Mouse (Mus musculus) CH12.LX (cell line): ENCODE measurements around the gene Ncoa3. TPM values are rescaled to one million over a fixed set of nuclear protein-coding genes. Genes with fewer than 3 reads are reported as not detected.

ENCODE experiments used
- DNase-seq: peaks from one replicate; pipeline ENCODE4 v3.0.0-alpha.2; 2013; ENCODE audit errors: extremely low read depth
- H3K27ac ChIP-seq: 2 replicates; pipeline ENCODE4 v1.5.1; 2012; ENCODE audit warnings: low read depth, mild to moderate bottlenecking, control low read depth, moderate library complexity; ENCODE audit not compliant: insufficient read depth
- H3K27me3 ChIP-seq: replicated peaks from 2 replicates; pipeline ENCODE3; 2012; ENCODE audit warnings: inconsistent platforms
- H3K36me3 ChIP-seq, 2 experiments: replicated peaks in 1 of 2; 2 replicates each; pipeline versions ENCODE3 to v1.6.1; 2012; ENCODE audit warnings: inconsistent platforms in 1 of 2, low read length in 1 of 2, mild to moderate bottlenecking in 1 of 2, mixed read lengths in 1 of 2, moderate library complexity in 1 of 2; ENCODE audit not compliant: control insufficient read depth in 1 of 2, insufficient read depth in 1 of 2
- H3K4me1 ChIP-seq, 2 experiments: 2 replicates each; pipeline ENCODE4 v1.6.1; 2012; ENCODE audit warnings: inconsistent platforms in 1 of 2, moderate library complexity in 1 of 2; ENCODE audit not compliant: insufficient read depth in 2 of 2, control insufficient read depth in 1 of 2
- H3K4me2 ChIP-seq: 2 replicates; pipeline ENCODE4 v1.6.1; 2012; ENCODE audit warnings: low read depth, mild to moderate bottlenecking, control low read depth; ENCODE audit not compliant: poor library complexity, insufficient read depth, severe bottlenecking
- H3K4me3 ChIP-seq, 3 experiments: fragments of 150-350 bp in 1 of 3; sonication (generic) in 1 of 3; replicated peaks in 1 of 3; 2 replicates each; pipeline versions ENCODE3 to v1.5.1; 2011 to 2012; ENCODE audit warnings: low read depth in 2 of 3, low read length in 2 of 3, mild to moderate bottlenecking in 2 of 3, moderate library complexity in 2 of 3, control low read depth in 1 of 3, improper control_type of control experiment in 1 of 3, inconsistent platforms in 1 of 3, mixed read lengths in 1 of 3; ENCODE audit not compliant: poor library complexity in 1 of 3
- H3K79me2 ChIP-seq: replicated peaks from 2 replicates; pipeline ENCODE4 v1.6.1; 2012; ENCODE audit warnings: mild to moderate bottlenecking, moderate library complexity; ENCODE audit not compliant: control insufficient read depth, poor library complexity, insufficient read depth, severe bottlenecking; ENCODE audit errors: extremely low read depth
- H3K9ac ChIP-seq: 2 replicates; pipeline ENCODE4 v1.6.1; 2012; ENCODE audit warnings: low read depth, mild to moderate bottlenecking, control low read depth, moderate library complexity; ENCODE audit not compliant: insufficient read depth
- H3K9me3 ChIP-seq: replicated peaks from 2 replicates; pipeline ENCODE3; 2012; ENCODE audit warnings: low read length, inconsistent platforms, mixed read lengths
- BHLHE40 ChIP-seq: IDR thresholded peaks from 2 replicates; pipeline ENCODE4 v1.6.1; 2011; ENCODE audit warnings: mild to moderate bottlenecking, low read depth, low read length, improper control_type of control experiment
- CHD1 ChIP-seq: IDR thresholded peaks from 2 replicates; pipeline ENCODE4 v1.6.1; 2012; ENCODE audit warnings: low read depth, low read length, improper control_type of control experiment, inconsistent platforms
- CHD2 ChIP-seq: IDR thresholded peaks from 2 replicates; pipeline ENCODE4 v1.6.1; 2011; ENCODE audit warnings: low read length, improper control_type of control experiment
- CTCF ChIP-seq, 2 experiments: IDR thresholded peaks in 1 of 2; conservative IDR thresholded peaks in 1 of 2; 2 replicates each; pipeline ENCODE4 v1.5.1; 2011 to 2012; ENCODE audit warnings: low read depth in 2 of 2, low read length in 2 of 2, improper control_type of control experiment in 1 of 2, inconsistent platforms in 1 of 2, mild to moderate bottlenecking in 1 of 2, moderate library complexity in 1 of 2
- E2F4 ChIP-seq: IDR thresholded peaks from 2 replicates; pipeline ENCODE4 v1.6.1; 2011; ENCODE audit warnings: low read depth, low read length, improper control_type of control experiment; ENCODE audit not compliant: insufficient replicate concordance
- EP300 ChIP-seq: IDR thresholded peaks from 2 replicates; pipeline ENCODE4 v1.6.1; 2011; ENCODE audit warnings: low read length, improper control_type of control experiment
- GABPA ChIP-seq: IDR thresholded peaks from 2 replicates; pipeline ENCODE4 v1.6.1; 2012; ENCODE audit warnings: low read depth, low read length, improper control_type of control experiment, inconsistent platforms; ENCODE audit not compliant: insufficient replicate concordance
- HCFC1 ChIP-seq: IDR thresholded peaks from 2 replicates; pipeline ENCODE4 v1.6.1; 2012; ENCODE audit warnings: low read depth, mild to moderate bottlenecking, inconsistent platforms, low read length, improper control_type of control experiment
- IRF4 ChIP-seq: IDR thresholded peaks from 2 replicates; pipeline ENCODE4 v1.6.1; 2014; ENCODE audit warnings: low read depth, mild to moderate bottlenecking, inconsistent platforms, low read length, improper control_type of control experiment
- JUN ChIP-seq: IDR thresholded peaks from 2 replicates; pipeline ENCODE4 v1.6.1; 2011; ENCODE audit warnings: low read depth, mild to moderate bottlenecking, low read length, improper control_type of control experiment, moderate library complexity; ENCODE audit not compliant: insufficient read depth
- JUND ChIP-seq: conservative IDR thresholded peaks from 2 replicates; pipeline ENCODE4 v1.6.1; 2011; ENCODE audit warnings: low read depth, low read length, improper control_type of control experiment
- KAT2A ChIP-seq: IDR thresholded peaks from 2 replicates; pipeline ENCODE4 v1.6.1; 2012; ENCODE audit warnings: low read length, improper control_type of control experiment, inconsistent platforms; ENCODE audit not compliant: insufficient replicate concordance
- MAFK ChIP-seq: IDR thresholded peaks from 2 replicates; pipeline ENCODE4 v1.6.1; 2011; ENCODE audit warnings: low read length, improper control_type of control experiment; ENCODE audit not compliant: insufficient replicate concordance
- MAZ ChIP-seq: IDR thresholded peaks from 2 replicates; pipeline ENCODE4 v1.6.1; 2012; ENCODE audit warnings: low read depth, mild to moderate bottlenecking, inconsistent platforms, low read length, improper control_type of control experiment, moderate library complexity
- MEF2A ChIP-seq: IDR thresholded peaks from 2 replicates; pipeline ENCODE4 v1.6.1; 2014; ENCODE audit warnings: low read depth, mild to moderate bottlenecking, inconsistent platforms, low read length, improper control_type of control experiment, borderline replicate concordance
- MXI1 ChIP-seq: IDR thresholded peaks from 2 replicates; pipeline ENCODE4 v1.6.1; 2011; ENCODE audit warnings: mild to moderate bottlenecking, low read depth, low read length, improper control_type of control experiment
- MYC ChIP-seq: IDR thresholded peaks from 2 replicates; pipeline ENCODE4 v1.6.1; 2011; ENCODE audit warnings: low read depth, mild to moderate bottlenecking, improper control_type of control experiment, low read length
- NELFE ChIP-seq: IDR thresholded peaks from 2 replicates; pipeline ENCODE4 v1.6.1; 2011; ENCODE audit warnings: low read depth, low read length, improper control_type of control experiment
- POLR2A ChIP-seq: IDR thresholded peaks from 2 replicates; pipeline ENCODE4 v1.6.1; 2011; ENCODE audit warnings: low read depth, mild to moderate bottlenecking, improper control_type of control experiment, low read length
- RCOR1 ChIP-seq: conservative IDR thresholded peaks from 2 replicates; pipeline ENCODE4 v1.6.1; 2012; ENCODE audit warnings: low read depth, mild to moderate bottlenecking, inconsistent platforms, low read length, improper control_type of control experiment
- SMC3 ChIP-seq: IDR thresholded peaks from 2 replicates; pipeline ENCODE4 v1.6.1; 2011; ENCODE audit warnings: low read depth, low read length, improper control_type of control experiment
- TBP ChIP-seq: conservative IDR thresholded peaks from 2 replicates; pipeline ENCODE4 v1.6.1; 2011; ENCODE audit warnings: low read depth, low read length, improper control_type of control experiment
- TCF12 ChIP-seq: IDR thresholded peaks from 2 replicates; pipeline ENCODE4 v1.6.1; 2014; ENCODE audit warnings: low read depth, mild to moderate bottlenecking, inconsistent platforms, low read length, improper control_type of control experiment
- UBTF ChIP-seq: IDR thresholded peaks from 2 replicates; pipeline ENCODE4 v1.6.1; 2012; ENCODE audit warnings: low read depth, mild to moderate bottlenecking, inconsistent platforms, low read length, improper control_type of control experiment, moderate library complexity
- USF2 ChIP-seq: conservative IDR thresholded peaks from 2 replicates; pipeline ENCODE4 v1.6.1; 2011; ENCODE audit warnings: low read depth, low read length, improper control_type of control experiment
- ZC3H11A ChIP-seq: IDR thresholded peaks from 2 replicates; pipeline ENCODE4 v1.6.1; 2012; ENCODE audit warnings: low read depth, mild to moderate bottlenecking, inconsistent platforms, low read length, improper control_type of control experiment
- dilution Hi-C: fragments of 300-500 bp; cut with MboI; formaldehyde crosslinking; loops from 2 replicates; pipeline ENCODE4 v1.14.3; 2020; ENCODE audit warnings: low sequenced_read_pairs; ENCODE audit not compliant: extremely low pct_unique_long_range_greater_than_20kb, extremely low pct_ligation_motif_present
- in situ Hi-C: fragments of 300-500 bp; cut with MboI; formaldehyde crosslinking; loops from 3 replicates; pipeline ENCODE4 v1.14.3; 2019; ENCODE audit warnings: low sequenced_read_pairs, low pct_ligation_motif_present, low pct_unique_long_range_greater_than_20kb, mixed read lengths
- polyA plus RNA-seq: library from polyadenylated mRNA; unstranded; fragments of >175 nt; gene quantifications from 2 replicates; pipeline ENCODE4 v1.2.1, GENCODE M21; 2012; ENCODE audit warnings: low read depth; ENCODE audit not compliant: insufficient read length
- total RNA-seq, 2 experiments: library from RNA; depleted of rRNA; stranded (reverse); fragments of 300-350 nt in 1 of 2; fragments of >200 nt in 1 of 2; gene quantifications; 2 replicates each; pipeline ENCODE4 v1.2.3; 2012 to 2014

The Ncoa3 gene
- total and polyA plus RNA-seq, 3 experiments = 13.4 to 21.9 (median 17.1) TPM

- Histone ChIP-seq H3K36me3 (no peaks in the 10 kb centered on the region), H3K4me2 (no peak overlapping the region), H3K9me3 (no peaks in the 10 kb centered on the region), H3K4me1 (peaks cover 8 to 38% of the 10 kb centered on the region in 2 experiments), H3K27me3 (peaks cover 8% of the 10 kb centered on the region), H3K4me3 (no peak overlapping the region), H3K79me2 (no peaks in the 10 kb centered on the region), H3K27ac (no peak overlapping the region), H3K9ac (no peak overlapping the region)
- dilution Hi-C loops = no loop called here
- in situ Hi-C loops = loop anchor here (25.0 kb wide), 2 partner anchors 543 to 707 kb away; partner anchors contain the start of gene Trp53rkb
- DNase-seq = peak; percentile 58
- TF ChIP-seq USF2 = no peak
- TF ChIP-seq TBP = no peak
- TF ChIP-seq E2F4 = no peak
- TF ChIP-seq UBTF = no peak
- no peak for TF ChIP-seq NELFE
- TF ChIP-seq IRF4 = no peak
- TF ChIP-seq MYC = no peak
- no peak for TF ChIP-seq EP300
- TF ChIP-seq MXI1 = no peak
- no peak for TF ChIP-seq JUN
- no peak for TF ChIP-seq MAFK
- no peak for TF ChIP-seq ZC3H11A
- TF ChIP-seq GABPA = no peak
- no peak for TF ChIP-seq TCF12
- TF ChIP-seq CHD2 = no peak
- no peak for TF ChIP-seq CHD1
- TF ChIP-seq SMC3 = no peak
- TF ChIP-seq BHLHE40 = no peak
Observed at GRCm38 (mm10) chr2:166079961-166080885, 87.8 kb downstream of the Ncoa3 start.

- no peak overlapping the region for H3K4me3 ChIP-seq
Observed at GRCm38 (mm10) chr2:166080967-166081750, 88.7 kb downstream of the Ncoa3 start.

More at GRCm38 (mm10) chr2:166080967-166081750, 88.7 kb downstream of the Ncoa3 start:
- dilution Hi-C loops (no loop called here), in situ Hi-C loops (loop anchor here (25.0 kb wide), 2 partner anchors 544 to 706 kb away; partner anchors contain the start of gene Trp53rkb)
- no peak for DNase-seq
- Histone ChIP-seq H3K4me1 (peaks cover 8 to 38% of the 10 kb centered on the region in 2 experiments), H3K27me3 (peaks cover 8% of the 10 kb centered on the region), H3K27ac (no peak overlapping the region), H3K79me2 (no peaks in the 10 kb centered on the region), H3K4me2 (no peak overlapping the region), H3K36me3 (no peaks in the 10 kb centered on the region), H3K9me3 (no peaks in the 10 kb centered on the region), H3K9ac (no peak overlapping the region)
- TF ChIP-seq POLR2A (no peak), RCOR1 (no peak), IRF4 (no peak), GABPA (no peak), JUND (no peak), BHLHE40 (no peak), MEF2A (no peak), USF2 (no peak), KAT2A (no peak), MYC (no peak), NELFE (no peak), MXI1 (no peak), E2F4 (no peak), SMC3 (no peak), TBP (no peak), MAZ (no peak), CTCF (conservative IDR thresholded peaks at IDR 0.05 in 1 of 2, IDR thresholded peaks at IDR 0.05 in 1 of 2; ENCODE audit: low read depth in 2 of 2, low read length in 2 of 2) (no peak), HCFC1 (no peak)
